Mouse (Mus musculus) retina, postnatal 1 day (tissue): ENCODE results near the gene Zranb2.
A peak's percentile ranks its signal among the peaks of the same experiment; 100 is the strongest.

Experiments
- DNase-seq: peaks from one replicate; pipeline ENCODE4 v3.0.0-alpha.2; 2012

Gene Zranb2

DNA sequence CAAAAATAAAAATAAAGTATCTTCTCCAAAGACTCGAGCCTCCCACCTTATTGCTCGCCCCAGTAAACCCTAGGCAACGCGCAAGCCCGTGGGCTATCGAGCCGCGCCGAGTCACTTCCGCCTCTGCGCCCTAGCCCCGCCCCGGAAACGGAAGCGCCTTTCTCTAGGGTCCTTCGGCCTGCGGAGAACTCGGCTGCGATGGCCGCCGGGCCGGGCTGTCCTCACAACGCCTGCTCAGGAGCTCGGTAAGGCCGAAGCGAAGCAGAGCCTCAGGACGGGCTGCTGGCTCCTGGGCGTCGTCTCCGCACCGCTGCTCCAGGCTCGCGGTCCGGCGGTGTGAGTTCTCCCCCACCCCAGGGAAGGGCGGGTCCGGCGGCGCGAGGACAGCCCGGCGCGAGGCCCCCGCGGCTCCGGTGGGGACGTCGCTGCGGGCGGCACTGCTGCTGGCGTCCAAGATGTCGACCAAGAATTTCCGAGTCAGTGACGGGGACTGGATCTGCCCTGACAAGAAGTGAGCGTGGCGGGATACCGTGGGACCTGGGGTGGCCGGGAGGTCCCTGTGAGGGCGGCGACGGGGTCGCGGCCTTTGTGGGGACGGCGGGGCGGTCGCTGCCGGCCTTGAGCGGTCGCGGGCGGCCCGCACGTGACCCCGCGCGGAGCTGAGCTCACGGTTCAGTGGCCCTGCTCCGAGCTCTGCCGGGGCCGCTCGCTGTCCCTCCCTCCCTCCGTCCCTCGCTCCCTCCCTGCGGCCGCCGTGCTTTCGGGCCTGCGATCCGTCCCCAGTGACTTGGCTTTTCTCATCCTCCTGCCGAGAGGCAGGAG is at the start of gene Zranb2:
Gene Zranb2 (plus strand): TSS at position 197 of the 822 bp plus-strand sequence.
- peak; percentile 95 for DNase-seq

DNA sequence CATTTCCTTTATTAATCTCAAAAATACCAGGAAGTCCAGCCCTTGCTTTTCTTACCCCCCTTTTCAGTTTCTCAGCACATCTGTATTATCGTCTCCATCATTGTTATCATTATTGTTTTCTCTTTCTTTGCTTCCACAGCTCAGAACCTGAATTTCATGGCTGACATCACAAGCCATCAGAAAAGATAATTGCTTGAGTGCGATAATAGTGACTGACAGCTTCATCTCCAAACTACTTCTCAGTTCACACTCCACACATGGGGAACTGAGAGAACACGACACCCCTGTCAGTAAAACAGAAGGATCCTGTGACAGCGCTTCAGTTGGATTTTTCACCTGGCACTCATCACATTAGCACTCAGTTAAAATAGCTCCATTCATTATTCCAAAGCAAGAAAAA is 41.9 kb upstream of the Zranb2 start:
- peak; percentile 67 for DNase-seq

DNA sequence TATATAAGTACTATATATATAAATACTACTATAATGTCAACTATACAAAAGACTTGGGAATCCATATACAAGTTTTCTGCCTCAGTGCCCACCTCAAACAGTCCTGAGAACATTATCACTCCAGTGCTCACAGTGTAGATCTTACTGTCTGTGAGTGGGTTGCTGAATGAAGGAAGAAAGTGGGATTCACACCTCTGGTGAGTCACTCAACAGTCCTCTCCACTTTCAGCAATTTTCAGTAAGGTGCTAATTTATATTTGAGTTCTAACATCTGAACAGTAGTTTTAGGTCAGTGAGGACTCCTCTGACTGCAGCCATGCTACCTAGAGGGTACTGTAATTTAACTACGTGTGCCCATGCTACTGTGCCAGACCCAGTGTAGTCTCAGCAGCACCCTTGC is 31.7 kb upstream of the Zranb2 start:
- DNase-seq, result no peak

DNA sequence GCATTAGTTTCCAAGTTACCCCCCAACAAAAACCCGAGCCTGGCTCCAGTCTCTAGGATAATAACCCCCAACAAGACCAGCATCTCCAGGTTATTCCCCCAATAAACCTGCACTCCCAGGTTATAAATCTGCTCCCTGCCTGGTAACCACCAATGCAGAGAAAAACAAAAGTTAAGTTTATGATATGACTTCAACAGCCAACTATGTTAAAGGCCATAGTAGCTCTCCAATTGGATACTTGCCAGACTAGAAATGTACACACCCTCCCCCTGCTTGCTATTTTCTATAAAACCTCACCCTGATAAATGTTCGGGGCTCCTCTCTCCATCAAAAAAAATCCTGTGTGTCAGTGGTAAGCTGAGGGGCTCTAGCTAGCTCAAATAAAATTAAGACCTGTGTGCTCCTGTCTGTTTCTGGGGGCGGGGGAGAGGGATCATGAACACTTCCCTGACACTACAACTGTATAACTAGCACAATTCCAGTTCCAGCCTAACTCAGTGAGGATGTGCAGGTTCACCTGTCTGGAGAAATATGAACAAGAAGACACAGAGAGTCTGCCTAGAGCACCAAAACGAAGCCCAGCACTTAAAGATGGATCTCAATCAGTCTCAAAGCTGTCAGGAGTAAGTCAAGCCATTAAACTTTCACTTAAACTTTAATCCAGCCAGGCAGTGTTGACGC is 19.7 kb upstream of the Zranb2 start:
- DNase-seq, result no peak

DNA sequence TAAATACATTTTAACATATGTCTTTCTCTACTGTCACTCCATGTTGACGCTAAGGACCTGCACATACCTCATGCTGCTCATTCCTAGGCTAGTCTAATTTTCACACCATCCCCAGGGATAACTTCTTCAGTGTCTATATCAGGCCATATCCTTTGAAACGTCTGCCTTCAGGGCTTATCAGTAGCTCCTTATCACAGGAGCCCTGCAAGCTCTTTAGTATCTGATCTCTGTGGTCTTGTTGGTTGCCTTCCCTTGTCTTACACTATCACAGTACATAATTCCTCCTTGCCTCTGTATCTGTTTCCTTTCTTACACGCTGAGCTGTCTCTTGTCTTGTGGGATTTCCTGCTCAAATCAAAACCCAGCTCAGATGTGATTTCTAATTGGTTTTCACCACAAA is 17.5 kb upstream of the Zranb2 start:
- DNase-seq, result no peak

DNA sequence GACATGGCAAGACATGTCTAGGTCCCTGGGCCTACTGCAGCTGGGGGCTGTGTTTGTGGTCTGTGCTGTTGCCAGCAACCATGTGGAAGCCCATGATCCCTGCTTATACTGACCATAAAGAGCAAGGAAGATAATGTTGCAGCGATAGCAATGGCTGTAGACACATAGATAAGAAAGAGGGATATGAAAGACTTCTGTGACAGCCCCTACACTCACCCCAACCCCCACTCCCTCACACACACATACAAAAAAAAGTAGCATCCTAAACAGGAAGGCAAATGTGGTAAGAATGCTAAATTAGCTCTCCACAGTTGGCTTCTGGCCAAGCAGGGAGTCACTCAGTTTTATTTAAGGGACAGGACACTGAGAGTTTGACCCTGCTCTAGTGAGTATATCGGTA is 16.0 kb upstream of the Zranb2 start:
- no peak for DNase-seq

DNA sequence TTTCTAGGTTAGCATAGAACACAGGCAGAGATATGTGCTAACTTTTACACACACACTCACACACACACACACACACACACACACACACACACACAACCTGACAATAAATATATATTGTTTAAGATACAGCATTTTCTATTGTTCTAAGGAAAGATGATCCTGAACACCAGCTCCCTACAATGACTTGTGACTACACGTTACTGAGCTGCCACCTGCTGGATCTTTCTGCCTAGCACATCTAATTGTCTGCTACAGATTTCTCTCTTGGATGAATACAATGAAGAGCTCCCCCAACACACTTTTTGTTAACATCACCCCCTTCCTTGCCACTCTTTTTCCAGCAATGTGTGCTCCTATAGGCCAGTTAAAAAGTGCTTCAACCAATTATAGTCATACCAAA is 13.5 kb upstream of the Zranb2 start:
- DNase-seq, result peak; percentile 75

DNA sequence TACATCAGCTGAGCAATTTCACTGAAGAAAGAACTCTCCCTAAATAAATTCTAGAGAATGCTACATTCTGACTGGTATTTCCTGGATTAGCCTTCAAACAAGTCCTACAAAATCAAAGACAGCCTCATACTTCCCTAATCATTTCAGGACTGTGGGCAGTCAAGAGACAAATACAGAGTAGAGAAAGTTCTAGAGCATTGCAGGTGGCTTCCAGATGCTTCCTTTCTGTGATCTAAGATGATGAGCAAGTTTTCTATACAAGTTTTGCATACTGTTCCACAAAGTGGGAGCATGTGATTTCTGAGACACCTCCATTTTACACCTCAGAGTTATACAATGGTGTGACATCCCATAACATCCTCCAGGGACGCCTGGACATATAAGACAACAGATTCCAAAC is 10.1 kb upstream of the Zranb2 start:
- no peak for DNase-seq

DNA sequence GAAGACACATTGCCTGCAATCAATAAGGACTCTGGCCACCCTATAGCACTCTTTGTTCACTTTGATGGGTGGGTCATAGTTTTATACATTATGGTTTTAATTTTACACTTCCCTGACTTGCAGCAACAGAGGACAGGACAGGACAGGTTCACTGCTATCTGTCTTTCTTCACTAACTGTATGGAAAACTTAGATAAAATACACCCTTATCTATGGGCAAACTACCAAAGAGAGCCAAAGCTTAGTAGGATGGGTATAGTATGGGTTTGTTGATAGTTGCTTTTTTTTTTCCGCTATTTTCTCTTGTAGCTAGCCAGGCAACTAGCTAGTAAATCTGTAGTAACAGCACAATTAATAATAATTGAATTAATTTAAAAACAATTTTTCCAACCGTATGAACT is 2.4 kb upstream of the Zranb2 start:
- DNase-seq, result no peak

DNA sequence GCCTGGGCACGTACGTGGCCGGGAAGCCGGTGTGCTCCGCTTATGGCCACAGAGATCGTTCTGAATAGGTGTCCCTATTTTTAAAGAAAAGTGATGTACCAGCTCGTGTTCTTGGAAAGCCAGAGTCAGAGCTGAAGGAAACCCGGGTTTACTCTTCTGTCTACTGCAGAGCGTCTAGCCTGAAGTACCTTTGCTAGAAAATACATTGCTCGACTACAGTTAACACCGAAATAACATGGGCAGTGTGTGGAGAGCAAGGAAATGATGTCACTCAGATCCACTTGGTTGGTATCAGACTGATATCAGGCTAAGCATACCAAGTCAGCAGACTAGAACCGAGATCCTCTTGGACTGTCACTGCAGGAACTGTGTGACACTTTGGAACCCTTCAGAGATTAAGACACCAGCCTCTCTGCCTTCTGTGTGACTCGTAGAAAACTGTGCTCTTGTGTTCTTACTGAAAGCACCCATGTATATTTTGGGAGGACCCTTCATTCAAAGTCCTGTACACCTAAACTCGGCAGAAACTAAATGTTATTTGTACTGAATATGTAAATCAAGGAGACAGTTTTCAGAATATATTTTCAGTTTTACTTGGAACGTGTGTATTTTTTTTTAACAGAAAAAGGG is 941 bp downstream of the Zranb2 start:
- DNase-seq, result no peak

DNA sequence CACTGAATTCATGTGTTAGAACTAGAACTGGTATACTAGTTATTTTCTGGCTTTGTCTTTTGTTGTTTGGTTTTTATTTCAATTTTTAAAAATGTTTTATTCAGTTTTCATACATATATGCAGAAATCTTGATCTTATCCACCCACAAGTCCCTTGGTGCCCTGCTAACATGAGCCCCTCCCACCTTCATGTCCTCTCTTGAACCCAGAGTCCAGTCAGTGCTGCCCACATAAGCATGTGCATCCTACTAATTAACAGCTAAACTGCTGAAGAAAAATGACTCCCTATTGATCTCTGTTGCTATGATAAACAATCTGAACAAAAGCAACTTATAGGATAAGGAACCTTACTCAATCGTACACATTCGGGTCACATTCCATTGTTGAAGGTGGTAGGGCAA is 15.4 kb downstream of the Zranb2 start:
- no peak for DNase-seq

DNA sequence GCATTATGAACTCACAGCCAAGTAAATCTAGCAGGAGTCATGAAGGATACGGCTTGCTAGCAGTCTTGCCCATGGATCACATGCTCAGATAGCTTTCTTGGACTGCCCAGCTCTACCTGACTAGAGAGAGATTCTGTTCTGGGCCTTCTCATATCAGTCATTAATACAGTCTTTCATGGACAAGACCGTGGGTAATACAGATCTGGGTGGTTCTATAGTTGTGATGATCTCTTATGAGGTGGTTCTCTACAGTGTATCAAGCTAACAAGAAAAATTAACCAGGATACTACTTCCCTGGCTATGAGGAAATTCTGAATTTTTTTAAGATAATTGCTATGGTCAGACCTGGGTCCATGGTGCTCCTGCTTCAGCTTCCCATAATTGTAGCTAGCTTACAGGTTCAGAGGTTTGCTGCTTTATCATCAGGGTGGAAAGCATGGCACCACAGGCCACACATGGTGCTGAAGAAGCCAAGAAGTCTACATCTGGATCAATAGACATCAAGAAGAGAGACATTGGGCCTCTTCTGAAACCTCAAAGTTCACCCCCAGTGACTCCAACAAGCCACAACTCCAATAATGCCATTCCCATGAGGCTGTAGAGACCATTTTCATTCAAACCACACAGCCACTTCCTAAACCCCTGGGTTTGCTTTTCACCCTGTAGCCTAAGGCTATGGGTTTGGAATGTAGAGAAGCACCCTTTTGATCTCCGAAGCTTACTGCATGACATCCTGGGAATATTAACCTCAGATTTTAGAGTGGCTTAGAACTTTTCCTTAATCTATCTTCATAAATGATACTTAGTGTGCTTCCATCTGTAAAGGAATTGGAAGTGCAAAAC is 16.0 kb downstream of the Zranb2 start:
- no peak for DNase-seq

DNA sequence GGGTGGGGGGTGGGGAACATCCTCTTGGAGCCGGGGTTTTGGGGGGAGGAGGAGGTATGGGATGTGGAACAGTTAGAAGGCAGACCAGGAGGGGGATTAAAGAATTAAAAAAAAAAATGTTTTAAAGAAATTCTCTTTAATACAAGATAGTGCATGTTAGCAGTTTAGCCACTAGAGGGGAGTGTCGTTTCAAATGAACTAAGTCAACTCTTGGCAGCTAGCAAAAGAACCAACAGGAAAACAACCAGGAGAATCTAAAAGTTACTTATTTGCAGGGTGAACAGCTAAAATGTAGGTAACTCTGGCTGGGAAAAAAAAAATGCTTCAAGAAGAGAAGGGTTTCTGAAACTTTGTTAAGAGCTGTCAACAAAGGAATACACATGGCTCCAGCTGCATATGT is 31.2 kb downstream of the Zranb2 start:
- peak; percentile 72 for DNase-seq

DNA sequence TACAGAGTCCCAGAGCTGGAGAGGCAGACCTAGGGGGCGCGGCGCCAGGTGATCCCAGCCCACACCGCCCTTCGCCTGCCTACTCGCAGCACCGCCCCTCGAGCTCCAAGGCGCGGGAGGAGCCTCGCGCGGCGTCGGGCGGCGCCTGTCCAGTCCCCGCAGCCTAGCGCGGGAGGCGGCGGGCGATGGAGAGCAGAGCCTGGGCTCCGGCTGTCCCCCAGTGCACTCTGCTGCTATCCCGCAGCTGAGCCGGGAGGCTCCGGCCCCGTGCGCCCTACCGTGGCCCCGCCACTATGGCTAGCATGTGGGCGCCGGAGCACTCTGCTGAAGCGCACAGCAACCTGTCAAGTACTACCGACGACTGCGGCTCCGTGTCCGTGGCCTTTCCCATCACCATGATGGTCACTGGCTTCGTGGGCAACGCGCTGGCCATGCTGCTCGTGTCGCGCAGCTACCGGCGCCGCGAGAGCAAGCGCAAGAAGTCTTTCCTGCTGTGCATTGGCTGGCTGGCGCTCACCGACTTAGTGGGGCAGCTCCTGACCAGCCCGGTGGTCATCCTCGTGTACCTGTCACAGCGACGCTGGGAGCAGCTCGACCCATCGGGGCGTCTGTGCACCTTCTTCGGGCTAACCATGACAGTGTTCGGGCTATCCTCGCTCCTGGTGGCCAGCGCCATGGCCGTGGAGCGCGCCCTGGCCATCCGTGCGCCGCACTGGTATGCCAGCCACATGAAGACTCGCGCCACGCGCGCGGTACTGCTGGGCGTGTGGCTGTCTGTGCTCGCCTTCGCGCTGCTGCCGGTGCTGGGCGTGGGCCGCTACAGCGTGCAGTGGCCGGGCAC is 33.0 kb downstream of the Zranb2 start, which contains the start of gene Ptger3:
Gene Ptger3 (plus strand): TSS at position 168 of the 841 bp plus-strand sequence.
- DNase-seq, result peak; percentile 54

DNA sequence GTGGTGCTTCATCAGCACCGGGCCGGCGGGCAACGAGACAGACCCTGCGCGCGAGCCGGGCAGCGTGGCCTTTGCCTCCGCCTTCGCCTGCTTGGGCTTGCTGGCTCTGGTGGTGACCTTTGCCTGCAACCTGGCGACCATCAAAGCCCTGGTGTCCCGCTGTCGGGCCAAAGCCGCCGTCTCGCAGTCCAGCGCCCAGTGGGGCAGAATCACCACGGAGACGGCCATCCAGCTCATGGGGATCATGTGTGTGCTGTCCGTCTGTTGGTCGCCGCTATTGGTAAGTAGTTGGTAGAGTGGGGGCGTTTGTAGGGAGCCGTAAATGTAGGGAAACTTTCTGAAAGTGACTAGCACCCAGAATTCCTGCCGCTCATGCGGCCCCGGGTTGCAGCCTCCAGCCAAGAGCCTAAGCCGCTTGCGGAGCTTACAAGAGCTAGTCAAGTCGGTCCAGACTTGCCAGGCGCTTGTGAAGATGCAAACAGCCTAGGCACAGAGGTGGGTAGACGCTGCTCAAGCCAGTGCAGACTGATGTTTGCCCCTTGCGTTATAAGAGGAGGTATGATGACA is 33.7 kb downstream of the Zranb2 start:
- DNase-seq, result no peak

DNA sequence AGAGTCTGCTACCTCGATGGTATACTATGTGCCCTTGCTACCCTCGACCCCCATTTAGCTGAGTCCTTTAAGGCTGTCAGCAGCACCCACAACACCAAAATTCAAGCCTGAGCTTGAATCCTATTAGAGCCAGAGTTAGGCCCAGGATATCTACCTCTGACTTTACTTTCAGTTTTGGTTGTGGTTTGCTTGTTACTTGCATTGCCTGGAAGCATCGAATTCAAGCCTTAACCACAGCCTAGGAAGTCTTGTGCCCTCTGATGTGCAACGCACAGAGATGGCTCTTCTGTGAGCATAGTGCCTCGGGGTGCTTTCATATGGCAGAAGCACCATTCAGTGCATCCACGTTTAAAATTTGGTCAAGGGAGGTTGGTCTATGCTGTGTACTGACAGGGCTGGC is 38.1 kb downstream of the Zranb2 start:
- DNase-seq, result no peak

DNA sequence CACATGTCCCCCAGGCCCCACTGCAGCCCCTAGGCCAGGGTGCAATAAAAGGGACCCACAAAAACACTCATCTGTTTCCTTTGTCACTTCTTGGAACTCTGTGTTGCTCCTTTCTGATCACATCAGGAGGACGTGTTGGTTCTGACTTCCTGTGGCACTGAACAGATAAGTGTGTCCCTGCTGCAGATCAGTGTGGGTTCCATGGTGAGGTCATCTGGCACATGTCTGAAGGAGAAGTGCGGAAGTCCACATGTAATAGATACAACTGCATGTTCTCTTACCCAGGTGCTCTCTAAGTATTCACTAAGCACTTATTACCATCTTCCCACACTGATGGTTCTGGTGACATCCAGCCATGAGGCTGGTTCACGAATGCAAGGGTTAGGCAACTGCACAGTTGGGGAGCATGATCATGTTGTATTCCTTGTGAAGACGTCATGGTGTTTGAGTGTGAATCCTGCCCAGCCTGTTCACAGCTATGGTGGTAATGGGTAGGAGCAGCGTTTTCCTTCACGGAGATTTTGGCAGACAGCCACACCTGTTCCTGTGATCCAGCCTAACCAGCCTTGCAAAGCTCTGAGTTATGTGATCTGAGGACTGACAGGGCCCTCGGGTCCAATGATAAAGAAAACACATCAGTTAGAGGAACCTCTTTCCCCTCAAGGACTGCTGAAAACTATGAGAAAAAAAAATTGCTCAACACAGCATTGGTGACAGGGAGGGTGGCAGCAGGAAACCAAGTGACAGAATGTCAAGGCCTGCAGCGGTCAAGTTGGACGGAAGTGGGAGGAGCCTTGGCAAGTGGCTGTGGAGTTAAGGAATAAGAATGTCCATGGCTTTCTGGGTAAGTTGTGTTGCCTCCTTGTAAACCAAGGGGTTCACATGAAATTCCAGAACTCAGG is 41.7 kb downstream of the Zranb2 start:
- no peak for DNase-seq

DNA sequence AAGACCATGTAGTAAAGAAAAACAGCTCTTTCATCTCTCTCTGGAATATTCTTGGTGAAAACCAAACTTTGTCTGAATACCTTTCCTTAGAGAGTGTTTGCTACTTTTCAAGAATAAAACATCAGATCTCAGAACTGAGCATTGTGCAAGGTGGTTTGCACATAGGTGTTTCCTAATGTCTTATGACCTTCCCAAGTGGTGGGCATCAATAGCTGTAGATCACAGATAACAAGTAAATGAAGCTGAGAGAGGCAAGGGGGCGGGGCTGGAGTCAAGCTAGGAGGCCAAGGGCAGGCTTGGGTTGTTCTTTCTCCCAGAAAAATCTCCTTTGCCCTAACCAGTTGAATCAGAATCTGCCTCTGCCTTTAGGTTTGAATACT is 42.4 kb downstream of the Zranb2 start:
- DNase-seq, result no peak

DNA sequence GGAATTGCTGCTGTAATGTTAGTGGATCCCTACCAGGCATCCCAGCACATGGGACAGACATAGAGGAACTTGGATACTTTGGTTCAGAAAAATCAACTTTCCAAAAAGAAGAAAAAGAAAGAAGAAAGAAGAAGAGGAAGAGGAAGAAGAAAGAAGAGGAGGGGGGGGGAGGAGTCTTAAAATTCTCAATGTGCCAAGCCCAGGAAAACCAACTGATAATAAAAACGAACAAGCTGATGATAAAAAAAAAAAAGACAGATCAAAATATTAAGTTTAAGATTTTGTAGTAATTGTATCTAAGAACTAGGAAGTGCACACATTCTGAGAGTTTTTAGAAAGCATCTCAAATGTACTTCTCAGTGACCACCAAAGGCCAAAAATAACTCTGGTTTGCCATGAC is 42.9 kb downstream of the Zranb2 start:
- no peak for DNase-seq

DNA sequence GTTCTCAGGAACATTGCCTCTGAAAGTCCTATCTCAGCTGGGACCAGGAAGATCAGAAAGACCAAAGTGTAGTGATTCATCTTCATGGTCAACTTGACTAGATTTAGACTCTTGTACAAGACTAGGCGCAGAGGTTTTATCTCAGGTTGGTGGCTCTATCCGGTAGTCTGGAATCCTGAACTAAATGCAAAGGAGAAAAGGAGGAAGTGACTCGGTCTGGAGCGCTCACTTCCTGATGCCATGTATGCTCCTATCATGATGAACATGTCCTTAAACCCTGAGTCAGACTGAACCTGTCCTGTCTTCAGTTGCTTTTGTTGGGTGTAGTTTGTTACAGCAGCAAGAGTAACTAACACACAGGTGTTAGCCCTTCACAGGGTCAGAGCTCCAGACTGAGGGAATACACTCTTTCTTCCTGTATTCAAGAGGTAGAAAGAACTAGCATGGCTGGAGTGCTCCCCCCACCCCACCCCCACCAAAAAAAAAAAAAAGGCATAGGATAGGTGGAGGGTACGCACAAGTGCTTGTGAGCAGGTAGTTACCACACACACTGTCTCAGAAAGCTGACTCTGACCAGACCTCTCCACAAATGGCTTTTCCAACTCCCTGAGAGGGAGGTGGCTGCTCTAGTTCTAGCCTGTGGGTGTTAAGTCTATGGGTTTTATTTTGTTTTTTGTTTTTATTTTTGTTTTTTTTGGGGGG is 44.7 kb downstream of the Zranb2 start:
- no peak for DNase-seq
